11 mouse cellular contexts compared by ENCODE assay signal in the genomic region with DNA sequence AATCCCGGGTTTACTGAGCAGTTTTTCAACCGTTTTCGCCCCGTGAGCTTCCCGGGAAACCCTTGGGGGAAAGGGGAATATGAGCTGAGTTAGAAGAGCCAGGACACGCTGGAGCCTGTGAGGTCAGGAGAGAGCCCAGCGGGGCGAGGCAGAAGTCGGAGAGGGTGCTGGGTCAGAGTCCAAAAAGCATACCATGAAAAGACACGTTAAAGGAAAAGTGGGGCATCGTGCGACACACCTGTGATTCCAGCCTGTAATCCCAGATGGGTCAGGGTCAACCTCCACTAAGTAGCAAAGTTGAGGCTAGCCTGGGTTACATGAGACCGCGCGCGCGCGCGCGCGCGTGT. TPM values are rescaled to one million over a fixed set of nuclear protein-coding genes. Genes with fewer than 3 reads are reported as not detected.
DNase-seq lines count a peak whose midpoint lies in the region; ATAC-seq and TF ChIP-seq lines count a peak whose summit lies in the region.
"Had no signal": no experiment of that assay in that cellular context is flagged by ENCODE, and none has a peak within 500 bp of the region (broad histone marks: within the 10 kb centered on the region; RNA-seq: fewer than 3 reads in every experiment).

No protein-coding gene starts in this region.

- H3K4me3 ChIP-seq in kidney, postnatal 0 days (replicated peaks; ENCODE audit: low read depth, low read length) = no peak overlapping the region
- no peak overlapping the region for H3K4me3 ChIP-seq in forebrain, embryonic 12.5 days (replicated peaks)
- H3K4me3 ChIP-seq in intestine, postnatal 0 days (ENCODE audit: low read depth, low read length) = no peak overlapping the region
- H3K4me3 ChIP-seq in neural tube, embryonic 14.5 days (ENCODE audit: low read depth, low read length) = no peak overlapping the region

- TF ChIP-seq CTCF in kidney, postnatal 0 days (IDR thresholded peaks at IDR 0.05; ENCODE audit: low read depth) = no peak
- no peak for TF ChIP-seq CTCF in intestine, postnatal 0 days (IDR thresholded peaks at IDR 0.05; ENCODE audit: low read depth)

- no peak for DNase-seq in kidney, postnatal 0 days (ENCODE audit: low spot score)
- DNase-seq in kidney, postnatal 14 days = no peak
- no peak for DNase-seq in embryo, embryonic 11 days
- DNase-seq in left cerebral cortex, postnatal 14 days (ENCODE audit: low spot score in 2 of 2) = no peak
- no peak for DNase-seq in heart, postnatal 4 days
- DNase-seq: heart, adult 11 months; kidney, adult 2 months had no signal

- no peak overlapping the region for H3K27ac ChIP-seq in kidney, postnatal 0 days
- H3K27ac ChIP-seq in forebrain, embryonic 12.5 days = peak overlapping the region; percentile 73
- no peak overlapping the region for H3K27ac ChIP-seq in intestine, postnatal 0 days (ENCODE audit: low read depth, low read length)
- H3K27ac ChIP-seq in neural tube, embryonic 14.5 days (ENCODE audit: low read depth, low read length) = no peak overlapping the region
- H3K27ac ChIP-seq: liver, embryonic 14.5 days had no signal

- no peaks in the 10 kb centered on the region for H3K36me3 ChIP-seq in kidney, postnatal 0 days (ENCODE audit: insufficient read depth, low read length)
- H3K36me3 ChIP-seq in forebrain, embryonic 12.5 days (replicated peaks) = no peaks in the 10 kb centered on the region
- no peaks in the 10 kb centered on the region for H3K36me3 ChIP-seq in intestine, postnatal 0 days (ENCODE audit: control insufficient read depth, insufficient read depth)
- no peaks in the 10 kb centered on the region for H3K36me3 ChIP-seq in neural tube, embryonic 14.5 days (ENCODE audit: control insufficient read depth, insufficient read depth, low read length)

- 0 out of 2 replicates have a peak, but pooled peaks cover 5% of the 10 kb centered on the region for H3K9me3 ChIP-seq in kidney, postnatal 0 days (replicated peaks; ENCODE audit: low read length)
- peaks cover 6% of the 10 kb centered on the region; the same call in 1 of the 2 replicates for H3K9me3 ChIP-seq in forebrain, embryonic 12.5 days
- H3K9me3 ChIP-seq in intestine, postnatal 0 days (ENCODE audit: control insufficient read depth) = no peaks in the 10 kb centered on the region
- no peaks in the 10 kb centered on the region for H3K9me3 ChIP-seq in neural tube, embryonic 14.5 days (ENCODE audit: control insufficient read depth, low read length)

- WGBS in kidney, postnatal 0 days = 61% methylated on average over 22 of the region's 22 CpGs
- WGBS in forebrain, embryonic 12.5 days = 69% methylated on average over 22 of the region's 22 CpGs
- WGBS in intestine, postnatal 0 days = 58% methylated on average over 22 of the region's 22 CpGs
- 69% methylated on average over 22 of the region's 22 CpGs for WGBS in neural tube, embryonic 14.5 days

- H3K9ac ChIP-seq in kidney, postnatal 0 days (ENCODE audit: low read depth, low read length) = no peak overlapping the region
- peak overlapping the region; percentile 25 for H3K9ac ChIP-seq in forebrain, embryonic 12.5 days
- no peak overlapping the region for H3K9ac ChIP-seq in intestine, postnatal 0 days (ENCODE audit: low read depth, low read length)
- H3K9ac ChIP-seq in neural tube, embryonic 14.5 days (replicated peaks; ENCODE audit: low read depth, low read length) = peak overlapping the region; percentile 16; the same call in 1 of the 2 replicates
- H3K9ac ChIP-seq: liver, embryonic 14.5 days had no signal

- no peaks in the 10 kb centered on the region for H3K27me3 ChIP-seq in kidney, postnatal 0 days (ENCODE audit: insufficient read depth, low read length)
- H3K27me3 ChIP-seq in forebrain, embryonic 12.5 days = peaks cover 14% of the 10 kb centered on the region; the same call in 1 of the 2 replicates
- no peaks in the 10 kb centered on the region for H3K27me3 ChIP-seq in intestine, postnatal 0 days (replicated peaks; ENCODE audit: control insufficient read depth, insufficient read depth, low read length)
- H3K27me3 ChIP-seq in neural tube, embryonic 14.5 days (ENCODE audit: control insufficient read depth, insufficient read depth, low read length) = no peaks in the 10 kb centered on the region

- 0 out of 2 replicates have a peak, but pooled peaks have one; percentile 34 for ATAC-seq in kidney, postnatal 0 days (replicated peaks; ENCODE audit: low FRiP score, low read depth)
- no peak for ATAC-seq in forebrain, embryonic 12.5 days (ENCODE audit: low FRiP score)
- peak; percentile 62 for ATAC-seq in intestine, postnatal 0 days
- ATAC-seq in neural tube, embryonic 14.5 days (ENCODE audit: low read depth) = no peak

- H3K4me1 ChIP-seq in kidney, postnatal 0 days (replicated peaks; ENCODE audit: insufficient read depth, low read length) = no peaks in the 10 kb centered on the region
- H3K4me1 ChIP-seq in forebrain, embryonic 12.5 days = peaks cover 36% of the 10 kb centered on the region
- H3K4me1 ChIP-seq in intestine, postnatal 0 days (replicated peaks; ENCODE audit: control insufficient read depth, insufficient read depth, low read length) = peaks cover 13% of the 10 kb centered on the region; the same call in 1 of the 2 replicates
- H3K4me1 ChIP-seq in neural tube, embryonic 14.5 days (ENCODE audit: control insufficient read depth, insufficient read depth, low read length) = 0 out of 2 replicates have a peak, but pooled peaks cover 4% of the 10 kb centered on the region

- no peak overlapping the region for H3K4me2 ChIP-seq in kidney, postnatal 0 days (ENCODE audit: low read length)
- H3K4me2 ChIP-seq in forebrain, embryonic 12.5 days = peak overlapping the region; percentile 50
- no peak overlapping the region for H3K4me2 ChIP-seq in intestine, postnatal 0 days (replicated peaks; ENCODE audit: low read depth)
- H3K4me2 ChIP-seq in neural tube, embryonic 14.5 days (ENCODE audit: low read depth, low read length) = no peak overlapping the region

- intact Hi-C loops in left cerebral cortex, postnatal 14 days (cut with DNase I) = loop anchor here (10.0 kb wide), 1 partner anchor 769 kb away; the partner anchor contains the start of gene Sept3

RNA-seq across cellular contexts. Expression of gene Nfam1, which starts 10.2 kb away (rescaled TPM):
- polyA plus RNA-seq in kidney, postnatal 0 days (2015; fragmentation: Nextera tagmentation; extraction: Ambion mirVana) = 2.2 and 2.3 TPM in 2 replicates
- 1.4 and 1.7 TPM in 2 replicates for polyA plus RNA-seq in forebrain, embryonic 12.5 days (2016; fragmentation: Nextera tagmentation; extraction: Ambion mirVana)
- polyA plus RNA-seq in intestine, postnatal 0 days (2015; fragmentation: Nextera tagmentation; extraction: Ambion mirVana) = 1.1 and 1.2 TPM in 2 replicates
- 0.31 and 1.8 TPM in 2 replicates for polyA plus RNA-seq in neural tube, embryonic 14.5 days (2014; fragmentation: Nextera tagmentation; extraction: Ambion mirVana)
- total RNA-seq in left cerebral cortex, postnatal 14 days (2021) = 1 to 10 TPM; 2.2 to 2.9 TPM
- total RNA-seq in heart, postnatal 4 days (2021) = 1 to 10 TPM in 1 of 2 experiments, under 1 TPM in 1; 0.98 to 1.4 TPM

RNA-seq across cellular contexts. Expression of gene Serhl, which starts 46.0 kb away (rescaled TPM):
- 76.5 and 83.5 TPM in 2 replicates for polyA plus RNA-seq in kidney, postnatal 0 days (2015; fragmentation: Nextera tagmentation; extraction: Ambion mirVana)
- polyA plus RNA-seq in forebrain, embryonic 12.5 days (2016; fragmentation: Nextera tagmentation; extraction: Ambion mirVana) = 36.0 and 45.4 TPM in 2 replicates
- polyA plus RNA-seq in intestine, postnatal 0 days (2015; fragmentation: Nextera tagmentation; extraction: Ambion mirVana) = 58.5 and 65.6 TPM in 2 replicates
- polyA plus RNA-seq in neural tube, embryonic 14.5 days (2014; fragmentation: Nextera tagmentation; extraction: Ambion mirVana) = 22.3 and 37.8 TPM in 2 replicates
- total RNA-seq in left cerebral cortex, postnatal 14 days (2021) = 1 to 10 TPM; 8.9 to 9.9 TPM
- total RNA-seq in heart, postnatal 4 days (2021) = 10 to 100 TPM; 73.2 to 74.7 TPM

RNA-seq across cellular contexts. Expression of gene Tcf20, which starts 55.7 kb away (rescaled TPM):
- polyA plus RNA-seq in kidney, postnatal 0 days (2015; fragmentation: Nextera tagmentation; extraction: Ambion mirVana) = 5.6 and 5.8 TPM in 2 replicates
- 14.7 and 14.9 TPM in 2 replicates for polyA plus RNA-seq in forebrain, embryonic 12.5 days (2016; fragmentation: Nextera tagmentation; extraction: Ambion mirVana)
- polyA plus RNA-seq in intestine, postnatal 0 days (2015; fragmentation: Nextera tagmentation; extraction: Ambion mirVana) = 3.9 and 4.1 TPM in 2 replicates
- polyA plus RNA-seq in neural tube, embryonic 14.5 days (2014; fragmentation: Nextera tagmentation; extraction: Ambion mirVana) = 15.4 and 16.3 TPM in 2 replicates
- 100 to 1,000 TPM; 127 to 151 TPM for total RNA-seq in left cerebral cortex, postnatal 14 days (2021)
- total RNA-seq in heart, postnatal 4 days (2021) = 10 to 100 TPM; 71.1 to 78.7 TPM

Comparison
In these comparisons a context has a peak if more than half of its experiments do, and no peak if none do; other contexts are left out.
1. ATAC-seq: peak in kidney, postnatal 0 days (single experiment) and intestine, postnatal 0 days (single experiment); none in forebrain, embryonic 12.5 days (single experiment) and neural tube, embryonic 14.5 days (single experiment).
2. H3K9ac ChIP-seq: peak in forebrain, embryonic 12.5 days (single experiment) and neural tube, embryonic 14.5 days (single experiment); none in kidney, postnatal 0 days (single experiment) and intestine, postnatal 0 days (single experiment).